Mouse (Mus musculus): ENCODE results near the gene Eef2kmt. TPM values are rescaled to one million over a fixed set of nuclear protein-coding genes. Genes with fewer than 3 reads are reported as not detected.

The Eef2kmt gene
- polyA plus RNA-seq, 1 experiment from 2014 or later: 28.5 TPM

- Histone ChIP-seq H3K9me3 (ENCODE audit: control insufficient read depth, low read length) (no peaks in the 10 kb centered on the region), H3K27me3 (ENCODE audit: control insufficient read depth, insufficient read depth, low read length) (no peaks in the 10 kb centered on the region), H3K4me2 (replicated peaks; ENCODE audit: low read depth) (no peak overlapping the region), H3K27ac (replicated peaks) (no peak overlapping the region), H3K4me1 (replicated peaks; ENCODE audit: control insufficient read depth, insufficient read depth) (no peaks in the 10 kb centered on the region; the same call in 1 of the 2 replicates), H3K9ac (ENCODE audit: low read length) (no peak overlapping the region), H3K4me3 (ENCODE audit: low read depth, low read length) (no peak overlapping the region), H3K36me3 (ENCODE audit: control insufficient read depth, insufficient read depth, low read length) (peaks cover 11% of the 10 kb centered on the region)
- WGBS: 92% methylated on average over 2 of the region's 2 CpGs
- DNase-seq (ENCODE audit: low spot score): no peak
- ATAC-seq (ENCODE audit: low FRiP score, low TSS enrichment): no peak
- TF ChIP-seq EP300 (optimal IDR thresholded peaks at IDR 0.05): no peak
- TF ChIP-seq CTCF (IDR thresholded peaks at IDR 0.05; ENCODE audit: low read depth): no peak
Observed at GRCm38 (mm10) chr16:5252260-5252659, 3.5 kb downstream of the Eef2kmt start.

GRCm38 (mm10) chr16:5250891-5251290 is 4.9 kb downstream of the Eef2kmt start:
- DNase-seq (ENCODE audit: low spot score) (no peak), ATAC-seq (ENCODE audit: low FRiP score, low TSS enrichment) (no peak)
- Histone ChIP-seq H3K27me3 (ENCODE audit: control insufficient read depth, insufficient read depth, low read length) (no peaks in the 10 kb centered on the region), H3K4me1 (replicated peaks; ENCODE audit: control insufficient read depth, insufficient read depth) (no peaks in the 10 kb centered on the region; the same call in 1 of the 2 replicates), H3K9ac (ENCODE audit: low read length) (no peak overlapping the region), H3K4me2 (replicated peaks; ENCODE audit: low read depth) (no peak overlapping the region), H3K36me3 (ENCODE audit: control insufficient read depth, insufficient read depth, low read length) (peaks cover 14% of the 10 kb centered on the region), H3K4me3 (ENCODE audit: low read depth, low read length) (no peak overlapping the region), H3K27ac (replicated peaks) (no peak overlapping the region), H3K9me3 (ENCODE audit: control insufficient read depth, low read length) (no peaks in the 10 kb centered on the region)
- WGBS: 90% methylated on average over 3 of the region's 3 CpGs
- no peak for TF ChIP-seq EP300 (optimal IDR thresholded peaks at IDR 0.05)
- no peak for TF ChIP-seq CTCF (IDR thresholded peaks at IDR 0.05; ENCODE audit: low read depth)

GRCm38 (mm10) chr16:5244411-5244810 is 11.4 kb downstream of the Eef2kmt start:
- 37% methylated on average over 7 of the region's 7 CpGs for WGBS
- Histone ChIP-seq H3K9ac (ENCODE audit: low read length) (no peak overlapping the region), H3K27ac (replicated peaks) (no peak overlapping the region), H3K4me1 (replicated peaks; ENCODE audit: control insufficient read depth, insufficient read depth) (no peaks in the 10 kb centered on the region), H3K36me3 (ENCODE audit: control insufficient read depth, insufficient read depth, low read length) (peaks cover 26% of the 10 kb centered on the region), H3K4me3 (ENCODE audit: low read depth, low read length) (no peak overlapping the region), H3K9me3 (ENCODE audit: control insufficient read depth, low read length) (no peaks in the 10 kb centered on the region), H3K4me2 (replicated peaks; ENCODE audit: low read depth) (no peak overlapping the region), H3K27me3 (ENCODE audit: control insufficient read depth, insufficient read depth, low read length) (no peaks in the 10 kb centered on the region)
- TF ChIP-seq CTCF (IDR thresholded peaks at IDR 0.05; ENCODE audit: low read depth): peak; percentile 86
- no peak for TF ChIP-seq EP300 (optimal IDR thresholded peaks at IDR 0.05)
- DNase-seq (ENCODE audit: low spot score) (peak; percentile 67), ATAC-seq (ENCODE audit: low FRiP score, low TSS enrichment) (peak; percentile 78)

- no peak overlapping the region for H3K9ac ChIP-seq (ENCODE audit: low read length)
- whole genome bisulfite sequencing: 88% methylated on average over 6 of the region's 6 CpGs
- TF ChIP-seq EP300 (optimal IDR thresholded peaks at IDR 0.05): no peak
- TF ChIP-seq CTCF (IDR thresholded peaks at IDR 0.05; ENCODE audit: low read depth): no peak
- DNase-seq (ENCODE audit: low spot score): no peak
- H3K36me3 ChIP-seq (ENCODE audit: control insufficient read depth, insufficient read depth, low read length): peaks cover 24% of the 10 kb centered on the region; the same call in 1 of the 2 replicates
- H3K27me3 ChIP-seq (ENCODE audit: control insufficient read depth, insufficient read depth, low read length): no peaks in the 10 kb centered on the region
- no peak overlapping the region for H3K4me3 ChIP-seq (ENCODE audit: low read depth, low read length)
- no peak for ATAC-seq (ENCODE audit: low FRiP score, low TSS enrichment)
- no peak overlapping the region for H3K4me2 ChIP-seq (replicated peaks; ENCODE audit: low read depth)
- H3K27ac ChIP-seq (replicated peaks): no peak overlapping the region
- H3K9me3 ChIP-seq (ENCODE audit: control insufficient read depth, low read length): no peaks in the 10 kb centered on the region
- H3K4me1 ChIP-seq (replicated peaks; ENCODE audit: control insufficient read depth, insufficient read depth): no peaks in the 10 kb centered on the region
Observed at GRCm38 (mm10) chr16:5242882-5243281, 12.9 kb downstream of the Eef2kmt start.

- TF ChIP-seq EP300 (optimal IDR thresholded peaks at IDR 0.05) (no peak), CTCF (IDR thresholded peaks at IDR 0.05; ENCODE audit: low read depth) (no peak)
- Histone ChIP-seq H3K27me3 (ENCODE audit: control insufficient read depth, insufficient read depth, low read length) (no peaks in the 10 kb centered on the region), H3K36me3 (ENCODE audit: control insufficient read depth, insufficient read depth, low read length) (peaks cover 23% of the 10 kb centered on the region; the same call in 1 of the 2 replicates), H3K4me3 (ENCODE audit: low read depth, low read length) (no peak overlapping the region), H3K27ac (replicated peaks) (no peak overlapping the region), H3K4me1 (replicated peaks; ENCODE audit: control insufficient read depth, insufficient read depth) (no peaks in the 10 kb centered on the region), H3K9me3 (ENCODE audit: control insufficient read depth, low read length) (no peaks in the 10 kb centered on the region), H3K4me2 (replicated peaks; ENCODE audit: low read depth) (no peak overlapping the region), H3K9ac (ENCODE audit: low read length) (no peak overlapping the region)
- WGBS: 91% methylated on average over 4 of the region's 4 CpGs
- DNase-seq (ENCODE audit: low spot score) (no peak), ATAC-seq (ENCODE audit: low FRiP score, low TSS enrichment) (no peak)
Observed at GRCm38 (mm10) chr16:5242355-5242754, 13.4 kb downstream of the Eef2kmt start.

- H3K27ac ChIP-seq (replicated peaks): peak within 1 kb of the TSS; percentile 75
- H3K27me3 ChIP-seq (ENCODE audit: control insufficient read depth, insufficient read depth, low read length): no peaks in the 10 kb centered on the region
- peak; percentile 95 for DNase-seq (ENCODE audit: low spot score)
- H3K9ac ChIP-seq (ENCODE audit: low read length): peak within 1 kb of the TSS; percentile 82
- peak; percentile 97 for ATAC-seq (ENCODE audit: low FRiP score, low TSS enrichment)
- peak within 1 kb of the TSS; percentile 87 for H3K4me2 ChIP-seq (replicated peaks; ENCODE audit: low read depth)
- no peaks in the 10 kb centered on the region for H3K36me3 ChIP-seq (ENCODE audit: control insufficient read depth, insufficient read depth, low read length)
- H3K4me3 ChIP-seq (ENCODE audit: low read depth, low read length): peak within 1 kb of the TSS; percentile 91
- no peaks in the 10 kb centered on the region for H3K9me3 ChIP-seq (ENCODE audit: control insufficient read depth, low read length)
- WGBS: 2% methylated on average over 47 of the region's 47 CpGs
- peaks cover 2% of the 10 kb centered on the region; the same call in 1 of the 2 replicates for H3K4me1 ChIP-seq (replicated peaks; ENCODE audit: control insufficient read depth, insufficient read depth)
- TF ChIP-seq CTCF (IDR thresholded peaks at IDR 0.05; ENCODE audit: low read depth) (0 out of 2 replicates have a peak, but pooled peaks have one; percentile 21), EP300 (optimal IDR thresholded peaks at IDR 0.05) (no peak)
Observed at GRCm38 (mm10) chr16:5233418-5234313, 22.1 kb downstream of the Eef2kmt start, which contains the start of gene Alg1. TSS of gene Alg1 (plus strand) at chr16:5233621.

Measured in stomach, postnatal 0 days (tissue).